Mouse (Mus musculus) kidney, postnatal 0 days (tissue): ENCODE results near the gene Rasgef1b. TPM values are rescaled to one million over a fixed set of nuclear protein-coding genes. Genes with fewer than 3 reads are reported as not detected.

ENCODE experiments used
- ATAC-seq: fragments of 200-750 bp; cut with Nextera tagmentation; replicated peaks from 2 replicates; pipeline ENCODE4 v1.8.0; 2017; ENCODE audit warnings: low read depth, moderate number of reproducible peaks, moderate TSS enrichment, moderate library complexity; ENCODE audit not compliant: low FRiP score
- DNase-seq: peaks from one replicate; pipeline ENCODE4 v3.0.0-alpha.2; 2016; ENCODE audit warnings: low spot score
- H3K27ac ChIP-seq: fragments of 300-500 bp; sonication (generic); 2 replicates; pipeline ENCODE4 v1.5.1; 2014; ENCODE audit warnings: mild to moderate bottlenecking
- H3K27me3 ChIP-seq: fragments of 300-500 bp; sonication (generic); 2 replicates; pipeline ENCODE4 v1.6.1; 2014; ENCODE audit warnings: low read length, mixed read lengths; ENCODE audit not compliant: insufficient read depth
- H3K36me3 ChIP-seq: fragments of 300-500 bp; sonication (generic); 2 replicates; pipeline ENCODE4 v1.6.1; 2014; ENCODE audit warnings: low read length, mixed read lengths; ENCODE audit not compliant: insufficient read depth
- H3K4me1 ChIP-seq: fragments of 300-500 bp; sonication (generic); replicated peaks from 2 replicates; pipeline ENCODE4 v1.6.1; 2014; ENCODE audit warnings: antibody characterized with exemption, low read length, mixed read lengths; ENCODE audit not compliant: insufficient read depth
- H3K4me2 ChIP-seq: fragments of 300-500 bp; sonication (generic); 2 replicates; pipeline ENCODE4 v1.6.1; 2014; ENCODE audit warnings: mild to moderate bottlenecking, low read length, moderate library complexity, mixed read lengths
- H3K4me3 ChIP-seq: fragments of 300-500 bp; sonication (generic); replicated peaks from 2 replicates; pipeline ENCODE4 v1.5.1; 2014; ENCODE audit warnings: low read depth, low read length
- H3K9ac ChIP-seq: fragments of 300-500 bp; sonication (generic); 2 replicates; pipeline ENCODE4 v1.6.1; 2014; ENCODE audit warnings: low read depth, low read length
- H3K9me3 ChIP-seq: fragments of 300-500 bp; sonication (generic); replicated peaks from 2 replicates; pipeline ENCODE4 v1.6.1; 2016; ENCODE audit warnings: low read length, inconsistent platforms, mixed read lengths
- CTCF ChIP-seq: IDR thresholded peaks from 2 replicates; pipeline ENCODE4 v1.5.1; 2016; ENCODE audit warnings: antibody characterized with exemption, low read depth, mild to moderate bottlenecking, moderate library complexity
- WGBS: fragments of 180-500 bp; shearing (Covaris S2); extraction: QIAGEN DNeasy Blood & Tissue Kit; methylation state at CpG from one replicate; pipeline ENCODE4 v1.1.7; 2014; 5-methylcytosine and 5-hydroxymethylcytosine counted together
- polyA plus RNA-seq: library from polyadenylated mRNA; unstranded; fragments of >200 nt; fragmentation: Nextera tagmentation; extraction: Ambion mirVana; gene quantifications from 2 replicates; pipeline ENCODE4 v1.2.1, GENCODE M21; 2015

Gene Rasgef1b
- polyA plus RNA-seq, 1 experiment from 2014 or later, result 7.3 TPM

- Histone ChIP-seq H3K27ac (no peak overlapping the region), H3K9ac (no peak overlapping the region), H3K4me1 (no peaks in the 10 kb centered on the region), H3K4me3 (no peak overlapping the region), H3K36me3 (no peaks in the 10 kb centered on the region), H3K4me2 (no peak overlapping the region), H3K27me3 (no peaks in the 10 kb centered on the region), H3K9me3 (no peaks in the 10 kb centered on the region)
- DNase-seq (no peak), ATAC-seq (no peak)
- 63% methylated on average over 6 of the region's 6 CpGs for WGBS
- TF ChIP-seq CTCF, result no peak
Observed at GRCm38 (mm10) chr5:99586287-99586686, 142.6 kb downstream of the Rasgef1b start.

DNA sequence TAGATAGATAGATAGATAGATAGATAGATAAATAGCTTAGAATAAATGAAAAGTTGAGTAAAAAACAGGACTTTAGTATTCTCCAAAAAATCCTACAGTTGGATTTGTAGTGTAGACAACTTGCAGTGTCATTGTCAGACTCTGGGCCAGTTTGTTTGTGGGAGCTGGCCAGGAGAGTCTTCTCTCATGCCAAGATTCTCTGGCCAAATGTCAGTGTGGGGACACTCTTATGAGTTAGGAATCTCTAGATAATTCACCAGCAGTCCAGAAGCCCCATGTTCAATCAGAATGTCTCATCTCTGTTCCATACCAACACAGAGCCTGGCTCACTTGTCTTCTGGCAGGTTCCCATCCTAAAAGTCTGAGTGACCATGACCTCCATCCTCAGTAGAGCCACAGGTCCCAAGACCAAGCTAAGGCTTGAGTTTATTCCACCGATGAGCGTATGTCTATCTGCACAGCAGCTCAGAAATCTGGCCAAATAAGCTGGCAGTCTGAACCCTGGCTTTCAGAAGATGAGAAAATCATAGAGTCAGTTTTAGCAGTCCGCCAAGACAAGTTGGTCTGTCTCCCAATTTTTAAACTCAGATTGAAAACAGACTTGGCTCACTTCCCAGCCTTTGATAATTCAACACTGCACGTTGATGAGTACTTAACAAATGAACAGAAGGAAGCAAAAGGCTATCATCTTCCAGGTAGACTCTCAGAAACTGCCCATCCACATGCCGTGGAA, 143.5 kb downstream of the Rasgef1b start:
- DNase-seq (no peak), ATAC-seq (no peak)
- no peak overlapping the region for H3K9ac ChIP-seq
- no peaks in the 10 kb centered on the region for H3K36me3 ChIP-seq
- H3K4me1 ChIP-seq, result no peaks in the 10 kb centered on the region
- H3K27me3 ChIP-seq, result no peaks in the 10 kb centered on the region
- H3K4me2 ChIP-seq, result no peak overlapping the region
- TF ChIP-seq CTCF, result no peak
- H3K4me3 ChIP-seq, result no peak overlapping the region
- no peak overlapping the region for H3K27ac ChIP-seq
- H3K9me3 ChIP-seq, result no peaks in the 10 kb centered on the region
- WGBS, result 75% methylated on average over 5 of the region's 5 CpGs

- H3K9ac ChIP-seq, result no peak overlapping the region
- H3K9me3 ChIP-seq, result no peaks in the 10 kb centered on the region
- H3K27ac ChIP-seq, result no peak overlapping the region
- ATAC-seq, result no peak
- no peaks in the 10 kb centered on the region for H3K4me1 ChIP-seq
- H3K36me3 ChIP-seq, result no peaks in the 10 kb centered on the region
- H3K27me3 ChIP-seq, result no peaks in the 10 kb centered on the region
- no peak for TF ChIP-seq CTCF
- H3K4me3 ChIP-seq, result no peak overlapping the region
- no peak overlapping the region for H3K4me2 ChIP-seq
- DNase-seq, result peak; percentile 46
- 70% methylated on average over 9 of the region's 9 CpGs for WGBS
Observed at GRCm38 (mm10) chr5:99584266-99584665, 144.6 kb downstream of the Rasgef1b start.

GRCm38 (mm10) chr5:99582055-99582454, 146.8 kb downstream of the Rasgef1b start:
- DNase-seq, result no peak
- TF ChIP-seq CTCF, result no peak
- Histone ChIP-seq H3K27ac (no peak overlapping the region), H3K4me3 (no peak overlapping the region), H3K27me3 (no peaks in the 10 kb centered on the region), H3K4me1 (no peaks in the 10 kb centered on the region), H3K4me2 (no peak overlapping the region), H3K9me3 (no peaks in the 10 kb centered on the region), H3K9ac (no peak overlapping the region), H3K36me3 (no peaks in the 10 kb centered on the region)
- 28% methylated on average over 5 of the region's 5 CpGs for WGBS
- ATAC-seq, result no peak

GRCm38 (mm10) chr5:99578692-99579091, 150.2 kb downstream of the Rasgef1b start:
- Histone ChIP-seq H3K4me3 (no peak overlapping the region), H3K4me1 (no peaks in the 10 kb centered on the region), H3K27ac (no peak overlapping the region), H3K27me3 (no peaks in the 10 kb centered on the region), H3K9ac (no peak overlapping the region), H3K36me3 (no peaks in the 10 kb centered on the region), H3K9me3 (no peaks in the 10 kb centered on the region), H3K4me2 (no peak overlapping the region)
- TF ChIP-seq CTCF, result peak; percentile 88
- peak; percentile 82 for DNase-seq
- 4% methylated on average over 4 of the region's 4 CpGs for WGBS
- ATAC-seq, result peak; percentile 59

DNA sequence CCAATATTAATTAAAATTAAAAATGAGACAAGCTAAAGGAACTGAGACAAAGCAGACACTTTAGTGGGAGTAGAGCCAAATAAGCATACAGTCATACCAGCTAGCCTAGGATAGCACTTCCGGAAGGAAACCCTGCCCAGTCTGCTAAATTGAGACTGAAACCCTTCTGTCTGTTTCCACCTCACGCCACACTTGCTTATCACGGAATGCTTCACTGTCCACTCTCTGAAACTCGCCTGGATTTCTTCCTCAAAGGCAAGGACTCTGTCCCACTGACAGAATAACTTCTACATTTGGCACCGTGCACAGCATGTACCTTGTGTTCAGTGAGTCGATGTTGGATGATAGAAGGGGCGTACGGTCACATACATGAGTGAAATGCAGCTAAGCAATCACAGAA, 153.0 kb downstream of the Rasgef1b start:
- Histone ChIP-seq H3K4me2 (no peak overlapping the region), H3K9ac (no peak overlapping the region), H3K27ac (no peak overlapping the region), H3K9me3 (no peaks in the 10 kb centered on the region), H3K27me3 (no peaks in the 10 kb centered on the region), H3K4me1 (no peaks in the 10 kb centered on the region), H3K36me3 (no peaks in the 10 kb centered on the region), H3K4me3 (no peak overlapping the region)
- no peak for ATAC-seq
- WGBS, result 78% methylated on average over 8 of the region's 8 CpGs
- no peak for TF ChIP-seq CTCF
- no peak for DNase-seq
